Mouse (Mus musculus): ENCODE results near the gene Map4k5.

Gene Map4k5

GRCm38 (mm10) chr12:69788380-69788779, 104.6 kb downstream of the Map4k5 start:
- no peak for DNase-seq (ENCODE audit: low spot score in 2 of 2)

DNA sequence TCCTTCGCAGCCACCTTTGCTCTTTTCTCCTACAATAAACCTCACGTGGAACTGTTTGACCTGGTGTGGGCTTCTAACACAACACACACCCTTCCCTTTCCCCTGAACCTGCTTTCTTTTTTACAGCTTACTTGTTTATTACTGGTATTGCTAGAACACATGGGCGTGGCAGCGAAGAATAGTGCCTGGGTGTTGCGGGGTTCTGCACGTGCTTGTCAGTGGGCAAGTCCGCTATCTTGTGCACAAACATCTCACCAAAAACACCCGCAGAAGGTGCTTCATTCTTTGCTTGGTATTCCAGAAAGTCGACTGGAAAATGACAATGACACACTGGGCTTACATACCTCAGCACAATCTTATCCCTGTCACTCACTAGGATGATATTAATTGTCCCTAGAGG, 107.5 kb downstream of the Map4k5 start:
- DNase-seq (ENCODE audit: low spot score in 2 of 2): no peak

- no peak for DNase-seq (ENCODE audit: low spot score in 2 of 2)
Observed at GRCm38 (mm10) chr12:69783247-69784025, 109.6 kb downstream of the Map4k5 start.

DNA sequence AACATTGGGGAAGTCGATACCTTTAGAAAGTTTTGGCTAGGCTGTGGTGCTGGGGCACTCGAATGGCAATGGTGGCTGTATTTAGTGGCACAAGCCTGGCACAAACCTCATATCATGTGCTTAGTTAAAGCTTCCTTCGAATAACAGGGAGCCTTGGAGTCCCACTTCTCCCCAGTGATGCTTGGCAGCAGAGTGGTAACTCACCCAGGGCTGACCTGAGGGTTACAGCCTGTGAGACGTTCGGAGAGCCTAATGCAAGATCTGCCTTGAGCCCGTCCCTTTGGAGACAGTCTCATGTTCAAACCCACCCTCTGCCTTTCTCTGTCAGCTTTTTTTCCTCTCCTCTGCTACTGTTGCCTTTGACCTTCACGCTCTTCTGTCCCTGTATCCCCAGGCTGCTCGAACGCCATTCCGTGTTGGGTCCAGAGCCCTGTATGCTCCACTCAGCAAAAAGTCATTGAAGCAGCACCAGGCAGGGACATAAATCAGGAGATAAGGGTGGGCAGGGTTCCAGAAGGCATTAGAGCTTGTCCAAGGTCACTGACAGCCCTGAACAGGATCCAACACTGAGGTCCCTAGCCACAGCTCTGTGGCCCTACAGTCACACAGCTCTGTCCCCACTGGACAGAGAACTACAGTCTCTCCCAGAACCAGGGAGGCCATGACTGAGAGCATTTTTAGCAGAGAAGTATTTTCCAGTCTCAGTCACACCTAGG, 110.9 kb downstream of the Map4k5 start:
- no peak for DNase-seq (ENCODE audit: low spot score in 2 of 2)

GRCm38 (mm10) chr12:69781480-69781879, 111.5 kb downstream of the Map4k5 start:
- DNase-seq (ENCODE audit: low spot score in 2 of 2): no peak

GRCm38 (mm10) chr12:69777957-69778356, 115.0 kb downstream of the Map4k5 start:
- no peak for DNase-seq (ENCODE audit: low spot score in 2 of 2)

- DNase-seq (ENCODE audit: low spot score in 2 of 2): no peak
Observed at GRCm38 (mm10) chr12:69777341-69777730, 115.7 kb downstream of the Map4k5 start.

GRCm38 (mm10) chr12:69776607-69777340, 116.2 kb downstream of the Map4k5 start:
- DNase-seq (ENCODE audit: low spot score in 2 of 2): no peak

DNA sequence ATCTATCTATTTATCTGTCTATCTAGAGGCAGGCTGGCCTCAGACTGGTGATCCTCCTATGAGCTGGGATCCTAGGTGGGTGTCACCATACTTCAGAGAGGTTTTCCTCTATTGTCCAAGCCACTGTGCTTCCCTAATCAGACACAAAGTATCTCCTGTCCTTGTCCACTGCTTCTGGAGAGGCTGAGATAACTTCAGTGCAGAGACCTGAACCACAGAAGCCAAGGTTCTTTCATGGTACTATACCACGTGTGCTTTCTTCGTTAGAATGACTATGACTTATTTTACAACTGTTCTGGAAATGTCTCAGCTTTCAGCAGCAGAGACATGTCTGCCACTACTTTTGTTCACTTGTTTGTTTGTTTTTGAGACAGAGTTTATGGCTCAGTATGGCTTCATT, 124.2 kb downstream of the Map4k5 start:
- no peak for DNase-seq (ENCODE audit: low spot score in 2 of 2)

- no peak for DNase-seq (ENCODE audit: low spot score in 2 of 2)
Observed at GRCm38 (mm10) chr12:69767476-69768258, 125.3 kb downstream of the Map4k5 start.

- no peak for DNase-seq (ENCODE audit: low spot score in 2 of 2)
Observed at GRCm38 (mm10) chr12:69766185-69766904, 126.7 kb downstream of the Map4k5 start.

- DNase-seq (ENCODE audit: low spot score in 2 of 2): no peak
Observed at GRCm38 (mm10) chr12:69765543-69765942, 127.5 kb downstream of the Map4k5 start.

DNA sequence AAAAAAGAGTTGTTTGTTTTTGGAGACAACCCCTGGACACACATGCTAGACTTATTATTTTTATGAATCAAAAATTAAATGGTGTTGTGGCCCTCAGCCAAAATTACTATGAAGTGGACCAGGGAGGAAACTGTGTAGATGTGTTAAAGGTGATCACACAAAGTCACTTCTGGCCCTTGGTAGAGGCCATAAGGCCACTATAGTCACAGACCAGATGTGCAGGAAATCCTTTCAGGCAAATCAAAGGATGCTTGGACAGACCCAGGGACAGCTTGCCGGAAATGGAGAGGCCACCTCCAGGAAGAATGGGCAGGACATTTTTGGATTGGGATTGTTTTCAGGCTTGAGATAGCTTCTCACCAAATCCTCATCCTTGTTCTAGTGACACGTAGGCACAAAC, 131.4 kb downstream of the Map4k5 start:
- DNase-seq (ENCODE audit: low spot score in 2 of 2): no peak

DNA sequence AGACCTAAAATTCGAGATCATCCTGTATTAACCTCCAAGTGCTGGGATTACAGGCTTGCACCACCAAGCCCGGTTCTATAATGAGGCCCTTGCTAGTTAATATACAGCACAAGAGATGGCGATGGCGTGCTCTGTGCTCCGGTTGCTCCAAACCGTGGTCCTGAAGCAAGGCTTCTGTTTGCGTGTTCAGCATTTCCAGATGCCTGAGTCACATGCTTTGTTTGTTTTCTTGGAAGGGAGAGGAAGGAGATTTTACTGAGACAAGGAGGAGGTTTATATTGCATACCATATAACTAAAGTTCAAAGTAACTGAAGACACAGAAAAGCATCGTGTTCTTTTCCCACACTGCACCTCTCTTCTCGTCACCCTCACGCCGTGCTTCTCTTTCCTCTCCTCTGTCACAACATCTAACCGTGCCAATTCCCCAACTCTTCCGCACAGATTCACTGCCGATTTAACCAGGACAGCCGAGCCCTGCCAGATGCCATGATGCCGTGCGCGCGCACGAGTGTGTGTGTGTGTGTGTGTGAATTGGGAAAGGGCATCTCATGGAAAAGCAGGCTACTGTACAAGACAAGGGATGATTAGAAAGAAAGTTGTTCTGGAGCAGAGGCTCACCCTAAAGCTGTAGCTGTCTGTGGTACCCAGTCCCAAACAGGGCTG, 132.1 kb downstream of the Map4k5 start:
- DNase-seq (ENCODE audit: low spot score in 2 of 2): no peak

DNA sequence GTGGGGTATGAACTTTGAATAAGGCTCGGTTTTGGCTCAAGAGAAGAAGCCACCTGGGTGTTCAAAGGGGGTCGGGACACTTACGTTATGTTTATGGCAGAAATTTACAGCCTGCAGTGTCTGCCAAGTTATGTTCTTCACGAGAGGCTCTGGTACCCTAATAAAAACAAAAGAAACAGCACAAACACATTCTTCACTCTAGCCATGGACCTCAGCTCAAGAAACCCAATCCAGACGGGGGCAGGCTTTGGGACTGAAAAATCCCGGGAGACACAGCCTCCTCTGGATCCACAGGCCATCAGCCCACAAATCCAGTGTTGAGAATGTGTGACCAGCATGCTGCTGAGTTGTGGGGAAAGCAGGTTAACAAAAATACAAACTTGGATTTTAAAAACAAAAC, 133.0 kb downstream of the Map4k5 start:
- DNase-seq (ENCODE audit: low spot score in 2 of 2): no peak

DNA sequence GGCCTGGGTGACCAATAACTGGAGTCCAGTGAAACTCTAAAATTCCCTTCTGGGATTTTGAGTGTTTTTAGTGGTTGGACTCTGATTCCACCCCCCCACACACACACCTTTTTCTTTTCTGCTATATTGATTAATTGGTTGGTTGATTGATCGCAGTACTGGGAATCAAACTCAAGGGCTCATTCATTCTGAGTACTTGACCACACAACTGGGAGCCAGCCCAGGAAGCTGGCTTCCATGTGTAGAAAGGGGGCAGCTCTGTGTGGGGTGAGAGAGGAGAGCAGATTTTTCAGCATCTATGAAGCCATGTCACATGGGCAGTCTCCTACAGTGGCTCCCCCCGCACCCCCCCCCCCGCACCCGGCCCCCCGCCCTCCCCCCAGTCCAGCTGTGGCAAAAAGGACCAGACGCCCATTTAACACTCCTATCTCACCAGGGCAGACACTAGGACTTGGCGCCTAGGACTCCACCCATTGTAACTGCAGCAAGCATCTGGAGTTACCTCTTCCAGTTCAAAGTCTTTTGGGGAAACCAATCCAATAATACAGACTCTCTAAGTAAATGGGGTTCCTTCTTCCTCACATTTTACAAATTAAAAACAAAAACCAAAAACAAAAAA, 133.6 kb downstream of the Map4k5 start:
- DNase-seq (ENCODE audit: low spot score in 2 of 2): no peak

DNA sequence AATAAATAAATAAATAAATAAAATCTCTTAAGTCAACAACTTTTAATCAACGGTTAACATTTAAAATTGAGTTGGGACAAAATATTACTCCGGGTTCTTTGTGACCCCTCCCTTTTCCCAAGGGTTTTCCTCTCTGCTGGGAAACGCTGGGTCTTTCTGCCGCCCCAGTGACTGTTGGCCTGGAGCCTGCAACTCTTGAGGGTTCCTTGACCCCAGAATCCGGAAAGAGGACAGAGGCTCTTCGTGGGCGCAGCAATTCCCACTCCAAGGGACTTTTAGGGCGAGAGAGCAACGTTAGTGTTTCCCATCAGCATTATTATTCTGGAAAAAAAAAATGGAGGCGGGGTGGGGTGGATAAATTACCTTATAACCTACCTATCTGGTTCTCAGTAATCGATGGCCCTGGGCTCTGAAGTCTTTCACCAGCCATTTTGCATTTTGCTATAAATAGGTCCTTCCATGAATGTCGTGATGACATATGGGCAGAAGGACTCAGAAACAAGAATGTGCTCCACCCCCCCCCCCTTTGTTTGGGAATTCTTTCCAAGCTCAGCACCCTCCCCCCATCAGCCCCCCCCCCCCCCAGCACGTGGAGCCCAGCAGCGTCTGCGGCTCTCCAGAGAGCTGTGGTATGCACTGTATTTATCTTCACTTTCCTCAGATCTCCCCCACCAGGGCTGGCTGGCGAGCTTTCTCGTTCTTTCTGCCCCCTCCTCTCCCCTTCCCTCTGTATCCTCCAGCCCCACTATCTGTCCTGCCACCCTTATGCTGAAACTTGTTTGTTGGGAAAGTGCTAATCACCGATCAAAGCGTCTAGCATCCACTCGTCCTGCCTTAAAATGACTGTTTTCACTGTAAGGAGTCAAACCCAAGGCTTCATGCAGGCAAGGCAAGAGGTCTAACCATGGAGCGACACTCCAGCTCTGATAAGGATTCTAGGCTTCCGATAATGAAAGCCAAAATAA, 134.5 kb downstream of the Map4k5 start:
- no peak for DNase-seq (ENCODE audit: low spot score in 2 of 2)

DNA sequence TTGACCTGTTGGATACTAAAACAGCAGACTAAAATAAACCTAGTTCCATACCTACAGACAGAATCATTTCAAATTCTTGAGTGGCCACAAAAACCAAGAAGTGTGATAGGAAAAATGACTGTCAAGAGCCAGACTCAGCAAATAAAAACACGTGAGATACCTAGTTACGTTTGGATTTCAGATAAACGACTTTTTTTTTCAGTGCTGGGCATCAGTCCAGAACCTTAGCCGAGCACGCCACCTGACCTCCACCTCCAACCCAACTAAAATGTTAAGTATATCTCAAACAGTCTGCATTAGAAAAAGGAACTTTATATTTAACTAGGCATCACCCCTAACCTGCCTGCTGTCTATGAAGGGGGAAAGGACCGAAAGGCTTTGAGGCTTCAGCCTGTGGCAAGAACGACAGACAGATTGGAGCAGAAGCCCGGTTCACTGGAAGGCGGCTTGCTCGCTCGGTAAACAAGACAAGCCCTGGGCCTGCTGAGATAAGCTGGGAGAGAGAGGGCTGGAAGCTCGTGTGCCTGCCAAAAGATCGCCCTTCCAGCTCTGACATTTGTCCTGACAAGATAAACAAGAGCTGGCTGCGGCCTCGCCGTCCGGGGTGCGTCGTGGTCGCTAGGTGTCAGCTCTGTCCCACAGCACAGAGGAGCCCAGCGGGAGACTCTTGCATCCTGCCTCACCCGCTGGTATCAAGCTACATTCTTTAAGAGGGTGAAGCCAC, 135.4 kb downstream of the Map4k5 start:
- peak; percentile 35 to 70 for DNase-seq (ENCODE audit: low spot score in 2 of 2)
